Mouse (Mus musculus) heart, adult 2 months (tissue): ENCODE data around the gene Syn3. TPM values are rescaled to one million over a fixed set of nuclear protein-coding genes. Genes with fewer than 3 reads are reported as not detected.

Experiments
- DNase-seq, 2 experiments: peaks; one replicate each; pipeline ENCODE4 v3.0.0; 2021
- H3K27ac ChIP-seq: fragments of 200-600 bp; 2 replicates; pipeline ENCODE4 v1.8.1; 2022
- H3K27me3 ChIP-seq: fragments of 200-500 bp; 2 replicates; pipeline ENCODE4 v1.6.1; 2012; ENCODE audit warnings: mild to moderate bottlenecking, low read length, inconsistent platforms, mixed read lengths; ENCODE audit not compliant: control insufficient read depth, insufficient read depth
- H3K36me3 ChIP-seq: fragments of 200-500 bp; 2 replicates; pipeline ENCODE4 v1.6.1; 2012; ENCODE audit warnings: low read length, inconsistent platforms; ENCODE audit not compliant: control insufficient read depth, insufficient read depth
- H3K4me1 ChIP-seq: fragments of 200-500 bp; 2 replicates; pipeline ENCODE4 v1.6.1; 2011; ENCODE audit warnings: low read length; ENCODE audit not compliant: control insufficient read depth, insufficient read depth
- H3K4me3 ChIP-seq: fragments of 200-600 bp; 2 replicates; pipeline ENCODE4 v1.8.1; 2022
- H3K79me2 ChIP-seq: fragments of 200-500 bp; replicated peaks from 2 replicates; pipeline ENCODE4 v1.6.1; 2012; ENCODE audit warnings: mild to moderate bottlenecking, inconsistent platforms, low read length, moderate library complexity, mixed read lengths; ENCODE audit not compliant: control insufficient read depth, insufficient read depth
- H3K9ac ChIP-seq: fragments of 200-500 bp; 2 replicates; pipeline ENCODE4 v1.6.1; 2012; ENCODE audit warnings: low read depth, mild to moderate bottlenecking, control low read depth, inconsistent platforms, low read length, mixed read lengths
- CTCF ChIP-seq: fragments of 200-600 bp; IDR thresholded peaks from 2 replicates; pipeline ENCODE4 v1.8.1; 2022; ENCODE audit warnings: antibody characterized with exemption, mild to moderate bottlenecking, moderate library complexity
- EP300 ChIP-seq: fragments of 200-500 bp; IDR thresholded peaks from 2 replicates; pipeline ENCODE4 v1.6.1; 2011; ENCODE audit warnings: low read depth, low read length, control low read depth; ENCODE audit not compliant: insufficient read depth
- POLR2A ChIP-seq: fragments of 200-500 bp; IDR thresholded peaks from 2 replicates; pipeline ENCODE4 v1.6.1; 2011; ENCODE audit warnings: mild to moderate bottlenecking, low read depth, low read length, control low read depth; ENCODE audit not compliant: insufficient read depth
- WGBS: fragments of 180-500 bp; shearing (Covaris S2); methylation state at CpG from one replicate; pipeline ENCODE4 v1.1.7; 2018; 5-methylcytosine and 5-hydroxymethylcytosine counted together
- intact Hi-C: fragments of 180-260 bp; cut with DNase I; formaldehyde crosslinking; loops from one replicate; pipeline ENCODE4 v1.15.1; 2025
- polyA plus RNA-seq: library from polyadenylated mRNA; depleted of rRNA; stranded (reverse); fragments of >200 nt; gene quantifications from 2 replicates; pipeline ENCODE4 v1.2.3, GENCODE M21; 2012
- total RNA-seq, 2 experiments: library from RNA; stranded (reverse); gene quantifications; 2 replicates each; pipeline ENCODE4 v1.2.3; 2021

Syn3 gene
- total and polyA plus RNA-seq, 3 experiments: 0.31 to 0.75 (median 0.41) TPM

DNA sequence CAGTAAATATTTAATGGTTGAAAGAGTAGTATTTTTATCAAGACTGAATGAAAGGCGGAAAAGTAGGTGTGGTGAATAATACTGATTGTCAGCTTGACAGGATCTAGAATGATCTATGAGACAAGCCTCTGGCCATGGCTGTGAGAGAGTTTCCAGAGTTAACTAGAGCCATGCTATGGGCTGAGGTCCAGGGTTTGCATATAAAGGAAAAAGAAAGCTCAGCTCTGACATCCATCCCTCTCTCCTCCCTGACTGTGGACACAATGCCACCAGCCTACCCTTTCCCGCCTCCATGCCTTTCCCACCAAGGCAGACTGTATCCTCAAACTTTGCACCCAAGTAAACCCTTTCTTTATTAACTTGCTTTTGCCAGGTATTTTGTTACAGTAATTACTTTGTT is 124.6 kb downstream of the Syn3 start:
- no peak for TF ChIP-seq CTCF
- no peak for TF ChIP-seq EP300
- TF ChIP-seq POLR2A: no peak
- no peaks in the 10 kb centered on the region for H3K36me3 ChIP-seq
- no peak overlapping the region for H3K4me3 ChIP-seq
- H3K27me3 ChIP-seq: no peaks in the 10 kb centered on the region
- H3K79me2 ChIP-seq: no peaks in the 10 kb centered on the region
- 98% methylated on average over 2 of the region's 2 CpGs for WGBS
- intact Hi-C loops: no loop called here
- no peaks in the 10 kb centered on the region for H3K4me1 ChIP-seq
- no peak for DNase-seq
- H3K27ac ChIP-seq: no peak overlapping the region
- no peak overlapping the region for H3K9ac ChIP-seq

DNA sequence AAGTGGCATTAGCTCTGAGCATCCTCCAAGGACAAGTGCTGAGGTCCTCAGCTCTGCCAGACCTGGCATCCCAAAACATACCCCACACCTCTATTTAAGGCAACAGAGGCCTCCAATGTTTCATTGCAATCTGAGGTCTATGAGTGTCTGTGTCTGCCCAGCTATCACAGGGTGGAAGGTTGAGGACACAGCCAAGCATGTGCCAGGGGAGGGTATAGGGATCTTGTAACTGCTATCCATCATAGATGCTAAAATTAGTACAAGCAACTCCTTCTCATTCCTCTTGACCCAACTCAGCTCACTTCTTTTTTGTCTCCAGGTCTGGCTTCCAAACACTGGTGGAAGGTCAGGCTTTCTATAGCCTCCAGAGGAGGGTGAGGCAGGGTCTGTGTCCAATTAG is 127.1 kb downstream of the Syn3 start:
- Histone ChIP-seq H3K36me3 (no peaks in the 10 kb centered on the region), H3K4me3 (no peak overlapping the region), H3K79me2 (no peaks in the 10 kb centered on the region), H3K4me1 (peaks cover 2% of the 10 kb centered on the region; the same call in 1 of the 2 replicates), H3K27me3 (no peaks in the 10 kb centered on the region), H3K9ac (no peak overlapping the region), H3K27ac (peak overlapping the region; percentile 40; the same call in 1 of the 2 replicates)
- DNase-seq: peak in 1 of 2 experiments; percentile 36
- intact Hi-C loops: no loop called here
- TF ChIP-seq POLR2A (no peak), CTCF (no peak), EP300 (0 out of 2 replicates have a peak, but pooled peaks have one; percentile 28)

GRCm38 (mm10) chr10:86369346-86369745 is 129.3 kb downstream of the Syn3 start:
- Histone ChIP-seq H3K4me3 (no peak overlapping the region), H3K36me3 (no peaks in the 10 kb centered on the region), H3K79me2 (no peaks in the 10 kb centered on the region), H3K4me1 (peaks cover 2% of the 10 kb centered on the region), H3K9ac (no peak overlapping the region), H3K27me3 (no peaks in the 10 kb centered on the region), H3K27ac (no peak overlapping the region)
- no peak for TF ChIP-seq POLR2A
- TF ChIP-seq EP300: no peak
- no peak for TF ChIP-seq CTCF
- 79% methylated on average over 4 of the region's 4 CpGs for WGBS
- no peak for DNase-seq
- intact Hi-C loops: no loop called here

DNA sequence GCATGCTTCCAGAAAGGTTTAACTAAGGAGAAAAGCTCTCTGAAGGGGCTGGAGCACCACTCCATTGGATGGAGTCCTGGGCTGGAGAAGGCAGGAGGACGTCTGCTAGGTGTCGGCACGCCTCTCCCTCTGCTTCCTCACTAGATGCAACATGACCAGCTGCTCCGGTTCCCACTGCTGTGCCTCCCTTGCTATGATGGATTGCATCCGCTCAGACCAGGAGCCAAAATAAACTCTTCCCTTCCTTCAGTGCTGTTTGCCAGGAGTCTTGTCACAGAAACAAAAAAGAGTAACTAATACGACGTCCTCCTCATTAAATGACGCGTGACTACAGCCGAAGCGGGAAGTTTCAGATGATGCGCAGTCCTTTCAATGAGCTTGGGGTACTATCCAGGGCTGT is 129.9 kb downstream of the Syn3 start:
- no peak overlapping the region for H3K9ac ChIP-seq
- 40% methylated on average over 12 of the region's 12 CpGs for WGBS
- H3K27ac ChIP-seq: no peak overlapping the region
- peaks cover 2% of the 10 kb centered on the region for H3K4me1 ChIP-seq
- DNase-seq: peak; percentile 36 to 50
- TF ChIP-seq EP300 (no peak), CTCF (no peak), POLR2A (no peak)
- H3K36me3 ChIP-seq: no peaks in the 10 kb centered on the region
- no peaks in the 10 kb centered on the region for H3K79me2 ChIP-seq
- intact Hi-C loops: no loop called here
- H3K27me3 ChIP-seq: no peaks in the 10 kb centered on the region
- no peak overlapping the region for H3K4me3 ChIP-seq

GRCm38 (mm10) chr10:86367346-86367745 is 131.3 kb downstream of the Syn3 start:
- Histone ChIP-seq H3K27me3 (no peaks in the 10 kb centered on the region), H3K79me2 (no peaks in the 10 kb centered on the region), H3K9ac (no peak overlapping the region), H3K36me3 (no peaks in the 10 kb centered on the region), H3K27ac (no peak overlapping the region), H3K4me1 (peaks cover 2% of the 10 kb centered on the region), H3K4me3 (no peak overlapping the region)
- no peak for DNase-seq
- TF ChIP-seq POLR2A (no peak), EP300 (no peak), CTCF (no peak)
- 74% methylated on average over 4 of the region's 4 CpGs for WGBS
- intact Hi-C loops: no loop called here

DNA sequence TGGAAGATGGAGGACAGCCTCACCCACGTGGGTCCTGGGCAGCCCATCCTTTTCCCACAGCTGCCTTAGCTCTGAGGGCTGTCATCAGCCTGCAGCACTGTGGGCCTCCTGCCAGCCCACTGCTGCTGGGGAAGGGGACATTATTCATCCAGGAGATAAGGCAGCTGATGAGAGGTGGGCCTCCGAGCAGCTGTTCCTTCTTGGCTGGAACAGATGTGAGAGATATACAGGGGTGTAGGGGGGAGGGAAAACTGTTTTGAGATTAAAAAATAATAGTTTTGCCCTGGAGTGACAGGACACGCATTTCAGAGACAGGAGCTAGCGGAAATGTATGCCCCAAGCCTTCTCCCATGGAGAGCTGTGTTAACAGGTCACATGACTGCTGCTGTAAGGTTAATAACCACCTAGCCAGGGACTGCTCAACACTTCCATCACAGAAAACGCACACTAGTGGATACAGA is 133.0 kb downstream of the Syn3 start:
- no peak overlapping the region for H3K9ac ChIP-seq
- no peak overlapping the region for H3K4me3 ChIP-seq
- no peaks in the 10 kb centered on the region for H3K27me3 ChIP-seq
- TF ChIP-seq POLR2A (no peak), EP300 (peak; percentile 47; the same call in 1 of the 2 replicates)
- intact Hi-C loops: no loop called here
- peaks cover 2% of the 10 kb centered on the region for H3K4me1 ChIP-seq
- no peaks in the 10 kb centered on the region for H3K79me2 ChIP-seq
- H3K27ac ChIP-seq: no peak overlapping the region
- peak; percentile 72 for DNase-seq
- no peaks in the 10 kb centered on the region for H3K36me3 ChIP-seq
- WGBS: 33% methylated on average over 5 of the region's 5 CpGs
